Mouse (Mus musculus): ENCODE measurements around the gene Ago4. TPM values are rescaled to one million over a fixed set of nuclear protein-coding genes. Genes with fewer than 3 reads are reported as not detected.
"Not testable (repeated sequence)": the region's sequence is repeated elsewhere in the genome, so short reads cannot be mapped to it uniquely, and the experiment has no call there.

Gene Ago4
- polyA plus RNA-seq, 1 experiment = 4.2 TPM

DNA sequence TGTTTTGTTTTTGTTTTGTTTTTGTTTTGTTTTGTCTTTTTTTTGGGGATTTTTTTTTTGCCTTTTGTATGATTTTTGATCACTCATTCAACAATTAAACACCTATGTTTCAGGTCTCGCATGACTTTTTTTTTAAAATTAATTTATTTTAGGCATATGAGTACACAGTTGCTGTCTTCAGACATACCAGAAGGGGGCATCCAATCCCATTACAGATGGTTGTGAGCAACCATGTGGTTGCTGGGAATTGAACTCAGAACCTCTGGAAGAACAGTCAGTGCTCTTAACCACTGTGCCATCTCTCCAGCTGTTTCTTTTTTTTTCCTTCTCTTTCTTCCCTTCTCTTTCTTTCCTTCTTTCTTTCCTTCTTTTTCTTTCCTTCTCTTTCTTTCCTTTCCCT lies 20.4 kb upstream of the Ago4 start:
- Histone ChIP-seq H3K4me3 (replicated peaks; ENCODE audit: extremely low read depth, low read depth, low read length) (no peak overlapping the region), H3K4me1 (ENCODE audit: control insufficient read depth, insufficient read depth, low read length) (no peaks in the 10 kb centered on the region; the same call in 1 of the 2 replicates)
- no peak for TF ChIP-seq CTCF (IDR thresholded peaks at IDR 0.05; ENCODE audit: insufficient read depth, low read length)
- no peak for TF ChIP-seq POLR2A (IDR thresholded peaks at IDR 0.05; ENCODE audit: borderline replicate concordance, extremely low read depth, low read depth, low read length)
- no peak for DNase-seq
- 68% methylated on average over 1 of the region's 1 CpGs for WGBS

DNA sequence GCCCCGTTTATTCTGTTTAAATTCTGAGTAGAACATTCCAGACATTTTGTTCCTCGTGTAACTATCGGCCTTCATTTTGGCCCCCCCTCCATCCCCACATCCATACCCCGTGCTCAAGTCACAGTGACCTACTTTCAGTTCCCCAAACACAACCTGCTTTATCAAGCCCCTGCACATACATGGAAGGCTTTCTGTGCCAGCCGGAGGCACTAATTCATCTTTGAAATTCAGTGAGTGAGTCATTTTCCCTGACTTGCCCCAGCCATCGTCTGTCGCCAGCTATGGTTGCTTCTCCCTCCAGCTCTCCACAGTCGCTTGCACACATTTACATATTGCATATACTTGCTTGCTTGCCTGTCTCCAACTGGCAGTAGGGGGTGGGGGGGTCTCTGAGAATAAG lies 19.8 kb upstream of the Ago4 start:
- WGBS = 48% methylated on average over 8 of the region's 8 CpGs
- DNase-seq = no peak
- TF ChIP-seq POLR2A (IDR thresholded peaks at IDR 0.05; ENCODE audit: borderline replicate concordance, extremely low read depth, low read depth, low read length) = no peak
- TF ChIP-seq CTCF (IDR thresholded peaks at IDR 0.05; ENCODE audit: insufficient read depth, low read length) = no peak
- Histone ChIP-seq H3K4me1 (ENCODE audit: control insufficient read depth, insufficient read depth, low read length) (no peaks in the 10 kb centered on the region; the same call in 1 of the 2 replicates), H3K4me3 (replicated peaks; ENCODE audit: extremely low read depth, low read depth, low read length) (no peak overlapping the region)

GRCm38 (mm10) chr4:126552136-126552535 lies 18.9 kb upstream of the Ago4 start:
- DNase-seq = no peak
- TF ChIP-seq CTCF (IDR thresholded peaks at IDR 0.05; ENCODE audit: insufficient read depth, low read length) (no peak), POLR2A (IDR thresholded peaks at IDR 0.05; ENCODE audit: borderline replicate concordance, extremely low read depth, low read depth, low read length) (no peak)
- Histone ChIP-seq H3K4me3 (replicated peaks; ENCODE audit: extremely low read depth, low read depth, low read length) (no peak overlapping the region), H3K4me1 (ENCODE audit: control insufficient read depth, insufficient read depth, low read length) (no peaks in the 10 kb centered on the region; the same call in 1 of the 2 replicates)
- 68% methylated on average over 7 of the region's 7 CpGs for WGBS

- Histone ChIP-seq H3K4me1 (ENCODE audit: control insufficient read depth, insufficient read depth, low read length) (no peaks in the 10 kb centered on the region), H3K4me3 (replicated peaks; ENCODE audit: extremely low read depth, low read depth, low read length) (no peak overlapping the region)
- TF ChIP-seq POLR2A (IDR thresholded peaks at IDR 0.05; ENCODE audit: borderline replicate concordance, extremely low read depth, low read depth, low read length) (no peak), CTCF (IDR thresholded peaks at IDR 0.05; ENCODE audit: insufficient read depth, low read length) (no peak)
- WGBS = 80% methylated on average over 2 of the region's 2 CpGs
- no peak for DNase-seq
Measured at GRCm38 (mm10) chr4:126546183-126546582, 12.9 kb upstream of the Ago4 start.

GRCm38 (mm10) chr4:126545703-126546102 lies 12.4 kb upstream of the Ago4 start:
- 75% methylated on average over 6 of the region's 7 CpGs for WGBS
- TF ChIP-seq CTCF (IDR thresholded peaks at IDR 0.05; ENCODE audit: insufficient read depth, low read length) (no peak), POLR2A (IDR thresholded peaks at IDR 0.05; ENCODE audit: borderline replicate concordance, extremely low read depth, low read depth, low read length) (no peak)
- no peak overlapping the region for H3K4me3 ChIP-seq (replicated peaks; ENCODE audit: extremely low read depth, low read depth, low read length)

DNA sequence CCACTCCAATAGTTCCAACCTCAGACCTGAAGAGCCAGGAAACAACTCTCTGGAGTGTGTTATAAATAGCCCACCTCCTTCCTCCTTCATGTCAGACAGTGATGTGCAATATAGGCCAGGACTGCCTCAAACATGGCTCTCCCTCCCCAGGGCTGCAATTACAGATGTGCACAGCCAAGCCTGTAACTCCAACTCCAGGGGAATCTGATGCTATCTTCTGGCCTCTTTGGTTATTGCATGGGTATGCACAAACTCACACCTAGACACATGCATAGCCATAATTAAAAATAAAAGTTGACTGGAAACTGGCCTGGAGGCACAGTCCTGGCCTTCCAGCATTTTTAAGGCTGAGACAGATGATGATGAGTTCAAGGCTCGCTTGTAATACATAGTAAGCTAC lies 11.7 kb upstream of the Ago4 start:
- Histone ChIP-seq H3K4me1 (ENCODE audit: control insufficient read depth, insufficient read depth, low read length) (no peaks in the 10 kb centered on the region), H3K4me3 (replicated peaks; ENCODE audit: extremely low read depth, low read depth, low read length) (no peak overlapping the region)
- no peak for DNase-seq
- TF ChIP-seq POLR2A (IDR thresholded peaks at IDR 0.05; ENCODE audit: borderline replicate concordance, extremely low read depth, low read depth, low read length) (no peak), CTCF (IDR thresholded peaks at IDR 0.05; ENCODE audit: insufficient read depth, low read length) (no peak)
- 84% methylated on average over 1 of the region's 1 CpGs for WGBS

More at GRCm38 (mm10) chr4:126545703-126546102, 12.4 kb upstream of the Ago4 start:
- H3K4me1 ChIP-seq (ENCODE audit: control insufficient read depth, insufficient read depth, low read length) = no peaks in the 10 kb centered on the region
- no peak for DNase-seq

DNA sequence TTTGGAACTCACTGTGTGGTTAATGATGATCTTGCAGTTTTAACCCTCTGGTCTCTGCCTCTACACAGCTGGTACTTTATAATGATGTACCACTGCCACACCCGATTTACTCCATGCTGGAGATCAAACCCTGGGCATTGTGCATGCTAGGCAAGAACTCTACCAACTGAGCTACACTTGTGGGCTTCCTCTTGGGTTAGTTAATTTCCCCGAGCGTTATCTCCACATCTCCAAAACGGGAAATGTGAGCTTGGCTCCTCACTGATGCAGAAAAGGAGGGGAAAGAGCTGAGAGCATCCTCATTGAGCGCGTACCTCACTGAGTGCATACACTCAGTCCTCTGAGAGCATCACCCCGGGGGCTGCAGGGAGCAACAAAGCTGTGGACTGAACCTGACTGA lies 9.6 kb upstream of the Ago4 start:
- 56% methylated on average over 7 of the region's 7 CpGs for WGBS
- Histone ChIP-seq H3K4me3 (replicated peaks; ENCODE audit: extremely low read depth, low read depth, low read length) (no peak overlapping the region), H3K4me1 (ENCODE audit: control insufficient read depth, insufficient read depth, low read length) (no peaks in the 10 kb centered on the region)
- no peak for TF ChIP-seq CTCF (IDR thresholded peaks at IDR 0.05; ENCODE audit: insufficient read depth, low read length)
- no peak for DNase-seq

- 67% methylated on average over 3 of the region's 3 CpGs for WGBS
- H3K4me3 ChIP-seq (replicated peaks; ENCODE audit: extremely low read depth, low read depth, low read length) = no peak overlapping the region
- no peaks in the 10 kb centered on the region for H3K4me1 ChIP-seq (ENCODE audit: control insufficient read depth, insufficient read depth, low read length)
- no peak for DNase-seq
- no peak for TF ChIP-seq CTCF (IDR thresholded peaks at IDR 0.05; ENCODE audit: insufficient read depth, low read length)
- TF ChIP-seq POLR2A (IDR thresholded peaks at IDR 0.05; ENCODE audit: borderline replicate concordance, extremely low read depth, low read depth, low read length) = no peak
Measured at GRCm38 (mm10) chr4:126540487-126541071, 7.3 kb upstream of the Ago4 start.

- Histone ChIP-seq H3K4me1 (ENCODE audit: control insufficient read depth, insufficient read depth, low read length) (peaks cover 4% of the 10 kb centered on the region; the same call in 1 of the 2 replicates), H3K4me3 (replicated peaks; ENCODE audit: extremely low read depth, low read depth, low read length) (no peak overlapping the region)
- WGBS = 56% methylated on average over 5 of the region's 5 CpGs
- TF ChIP-seq POLR2A (IDR thresholded peaks at IDR 0.05; ENCODE audit: borderline replicate concordance, extremely low read depth, low read depth, low read length) = no peak
- no peak for TF ChIP-seq CTCF (IDR thresholded peaks at IDR 0.05; ENCODE audit: insufficient read depth, low read length)
- no peak for DNase-seq
Measured at GRCm38 (mm10) chr4:126536865-126537264, 3.6 kb upstream of the Ago4 start.

DNA sequence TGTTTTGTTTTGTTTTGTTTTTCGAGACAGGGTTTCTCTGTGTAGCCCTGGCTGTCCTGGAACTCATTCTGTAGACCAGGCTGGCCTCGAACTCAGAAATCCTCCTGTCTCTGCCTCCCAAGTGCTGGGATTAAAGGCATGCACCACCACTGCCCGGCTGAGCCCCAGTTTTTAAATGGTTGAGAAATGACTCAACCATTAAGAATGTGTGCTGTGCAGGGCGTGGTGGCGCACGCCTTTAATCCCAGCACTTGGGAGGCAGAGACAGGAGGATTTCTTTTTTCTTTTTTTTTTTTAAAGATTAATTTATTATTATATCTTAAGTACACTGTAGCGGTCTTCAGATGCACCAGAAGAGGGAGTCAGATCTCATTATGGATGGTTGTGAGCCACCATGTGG lies 2.4 kb upstream of the Ago4 start:
- DNase-seq; H3K4me3 ChIP-seq (replicated peaks; ENCODE audit: extremely low read depth, low read depth, low read length); H3K4me1 ChIP-seq (ENCODE audit: control insufficient read depth, insufficient read depth, low read length): not testable (repeated sequence)
- 98% methylated on average over 7 of the region's 7 CpGs for WGBS

All from lung, adult 2 months (tissue).